Mouse (Mus musculus): ENCODE data around the gene Olfr1338. TPM values are rescaled to one million over a fixed set of nuclear protein-coding genes. Genes with fewer than 3 reads are reported as not detected.
"Not testable (repeated sequence)": the region's sequence is repeated elsewhere in the genome, so short reads cannot be mapped to it uniquely, and the experiment has no call there.

The Olfr1338 gene
- not detected in 2 replicates for total RNA-seq (2014; rRNA removed)
- not detected in 2 replicates for polyA plus RNA-seq (2015; fragmentation: Nextera tagmentation; extraction: Ambion mirVana)

GRCm38 (mm10) chr4:118758637-118759036 is at the start of gene Olfr1338:
Gene Olfr1338, minus strand, starts transcription at chr4:118758737.
- no peaks in the 10 kb centered on the region for H3K9me3 ChIP-seq (ENCODE audit: low read length)
- 80% methylated on average over 1 of the region's 1 CpGs for WGBS
- no peaks in the 10 kb centered on the region for H3K4me1 ChIP-seq (ENCODE audit: insufficient read depth)
- no peak within 1 kb of the TSS for H3K4me2 ChIP-seq (ENCODE audit: low read depth)
- H3K9ac ChIP-seq: no peak within 1 kb of the TSS
- H3K27ac ChIP-seq (ENCODE audit: low read depth, low read length): no peak within 1 kb of the TSS
- no peak for ATAC-seq
- DNase-seq: no peak
- no peaks in the 10 kb centered on the region for H3K27me3 ChIP-seq (ENCODE audit: insufficient read depth, low read length)
- no peaks in the 10 kb centered on the region for H3K36me3 ChIP-seq (ENCODE audit: insufficient read depth)
- H3K4me3 ChIP-seq (ENCODE audit: low read depth, low read length): no peak within 1 kb of the TSS
- TF ChIP-seq CTCF (IDR thresholded peaks at IDR 0.05; ENCODE audit: low read depth): no peak

GRCm38 (mm10) chr4:118792796-118793195 is 34.3 kb upstream of the Olfr1338 start:
- H3K9me3 ChIP-seq (ENCODE audit: low read length); H3K27me3 ChIP-seq (ENCODE audit: insufficient read depth, low read length); H3K9ac ChIP-seq; H3K4me3 ChIP-seq (ENCODE audit: low read depth, low read length); H3K27ac ChIP-seq (ENCODE audit: low read depth, low read length); H3K36me3 ChIP-seq (ENCODE audit: insufficient read depth); H3K4me2 ChIP-seq (ENCODE audit: low read depth); H3K4me1 ChIP-seq (ENCODE audit: insufficient read depth); ATAC-seq; DNase-seq: not testable (repeated sequence)

GRCm38 (mm10) chr4:118782486-118782885 is 23.9 kb upstream of the Olfr1338 start, which contains the start of gene Olfr1337:
Gene Olfr1337, minus strand, starts transcription at chr4:118782586.
- no peak for TF ChIP-seq CTCF (IDR thresholded peaks at IDR 0.05; ENCODE audit: low read depth)
- Histone ChIP-seq H3K4me2 (ENCODE audit: low read depth) (no peak within 1 kb of the TSS), H3K27ac (ENCODE audit: low read depth, low read length) (no peak within 1 kb of the TSS), H3K4me1 (ENCODE audit: insufficient read depth) (no peaks in the 10 kb centered on the region), H3K9me3 (ENCODE audit: low read length) (no peaks in the 10 kb centered on the region), H3K27me3 (ENCODE audit: insufficient read depth, low read length) (no peaks in the 10 kb centered on the region), H3K9ac (no peak within 1 kb of the TSS), H3K36me3 (ENCODE audit: insufficient read depth) (no peaks in the 10 kb centered on the region), H3K4me3 (ENCODE audit: low read depth, low read length) (no peak within 1 kb of the TSS)
- DNase-seq (no peak), ATAC-seq (no peak)
- 76% methylated on average over 2 of the region's 2 CpGs for WGBS

GRCm38 (mm10) chr4:118741881-118742280 is 16.7 kb downstream of the Olfr1338 start:
- no peak overlapping the region for H3K4me3 ChIP-seq (ENCODE audit: low read depth, low read length)
- H3K9ac ChIP-seq: no peak overlapping the region
- ATAC-seq (no peak), DNase-seq (peak; percentile 23)
- H3K27me3 ChIP-seq (ENCODE audit: insufficient read depth, low read length): no peaks in the 10 kb centered on the region
- H3K4me1 ChIP-seq (ENCODE audit: insufficient read depth): no peaks in the 10 kb centered on the region
- 3% methylated on average over 16 of the region's 16 CpGs for WGBS
- no peak overlapping the region for H3K27ac ChIP-seq (ENCODE audit: low read depth, low read length)
- no peak for TF ChIP-seq CTCF (IDR thresholded peaks at IDR 0.05; ENCODE audit: low read depth)
- no peaks in the 10 kb centered on the region for H3K36me3 ChIP-seq (ENCODE audit: insufficient read depth)
- H3K9me3 ChIP-seq (ENCODE audit: low read length): no peaks in the 10 kb centered on the region
- H3K4me2 ChIP-seq (ENCODE audit: low read depth): peak overlapping the region; percentile 30

GRCm38 (mm10) chr4:118740988-118741698 is 17.4 kb downstream of the Olfr1338 start:
- H3K4me3 ChIP-seq (ENCODE audit: low read depth, low read length): no peak overlapping the region
- DNase-seq (no peak), ATAC-seq (no peak)
- no peak overlapping the region for H3K9ac ChIP-seq
- H3K9me3 ChIP-seq (ENCODE audit: low read length): no peaks in the 10 kb centered on the region
- peak overlapping the region; percentile 30 for H3K4me2 ChIP-seq (ENCODE audit: low read depth)
- WGBS: 8% methylated on average over 11 of the region's 11 CpGs
- no peak for TF ChIP-seq CTCF (IDR thresholded peaks at IDR 0.05; ENCODE audit: low read depth)
- no peaks in the 10 kb centered on the region for H3K27me3 ChIP-seq (ENCODE audit: insufficient read depth, low read length)
- no peak overlapping the region for H3K27ac ChIP-seq (ENCODE audit: low read depth, low read length)
- no peaks in the 10 kb centered on the region for H3K36me3 ChIP-seq (ENCODE audit: insufficient read depth)
- no peaks in the 10 kb centered on the region for H3K4me1 ChIP-seq (ENCODE audit: insufficient read depth)

GRCm38 (mm10) chr4:118739574-118739973 is 19.0 kb downstream of the Olfr1338 start:
- DNase-seq: no peak
- no peak for TF ChIP-seq CTCF (IDR thresholded peaks at IDR 0.05; ENCODE audit: low read depth)
- WGBS: 58% methylated on average over 3 of the region's 3 CpGs
- no peaks in the 10 kb centered on the region for H3K9me3 ChIP-seq (ENCODE audit: low read length)
- no peaks in the 10 kb centered on the region for H3K27me3 ChIP-seq (ENCODE audit: insufficient read depth, low read length)
- no peak overlapping the region for H3K4me3 ChIP-seq (ENCODE audit: low read depth, low read length)
- H3K27ac ChIP-seq (ENCODE audit: low read depth, low read length): no peak overlapping the region
- no peak overlapping the region for H3K9ac ChIP-seq
- H3K4me2 ChIP-seq (ENCODE audit: low read depth): no peak overlapping the region
- no peak for ATAC-seq
- no peaks in the 10 kb centered on the region for H3K36me3 ChIP-seq (ENCODE audit: insufficient read depth)
- H3K4me1 ChIP-seq (ENCODE audit: insufficient read depth): no peaks in the 10 kb centered on the region

GRCm38 (mm10) chr4:118731875-118732274 is 26.7 kb downstream of the Olfr1338 start, which contains the start of gene Olfr1339:
Gene Olfr1339, plus strand, starts transcription at chr4:118732175.
- H3K36me3 ChIP-seq (ENCODE audit: insufficient read depth): no peaks in the 10 kb centered on the region
- no peak within 1 kb of the TSS for H3K27ac ChIP-seq (ENCODE audit: low read depth, low read length)
- no peaks in the 10 kb centered on the region for H3K27me3 ChIP-seq (ENCODE audit: insufficient read depth, low read length)
- no peak for DNase-seq
- no peak within 1 kb of the TSS for H3K9ac ChIP-seq
- 100% methylated on average over 1 of the region's 1 CpGs for WGBS
- no peaks in the 10 kb centered on the region for H3K9me3 ChIP-seq (ENCODE audit: low read length)
- no peak for TF ChIP-seq CTCF (IDR thresholded peaks at IDR 0.05; ENCODE audit: low read depth)
- H3K4me3 ChIP-seq (ENCODE audit: low read depth, low read length): no peak within 1 kb of the TSS
- no peaks in the 10 kb centered on the region for H3K4me1 ChIP-seq (ENCODE audit: insufficient read depth)
- no peak within 1 kb of the TSS for H3K4me2 ChIP-seq (ENCODE audit: low read depth)
- ATAC-seq: no peak
